ENCODE assay signal across 8 mouse cellular contexts in the genomic region with DNA sequence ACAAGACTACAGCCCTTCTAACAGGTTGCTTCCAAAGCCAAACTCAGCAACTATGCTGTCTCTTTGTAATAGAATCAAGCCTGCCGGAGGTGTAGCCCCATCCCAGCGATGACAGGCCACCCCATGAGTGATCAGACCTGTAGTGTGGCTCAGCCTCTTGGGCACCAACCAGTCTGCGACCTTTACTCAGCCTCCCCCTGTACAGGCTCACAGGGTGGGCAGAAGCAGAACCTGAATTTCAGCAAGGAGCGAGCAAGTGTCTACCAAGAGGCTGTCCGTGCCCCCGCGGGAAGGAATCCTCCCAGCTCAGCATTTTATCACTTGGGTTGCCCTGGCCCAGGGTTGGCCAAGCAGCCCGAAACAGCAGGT.
DNase-seq lines count a peak whose midpoint lies in the region; ATAC-seq lines count a peak whose summit lies in the region.

No protein-coding gene starts in this region.

- ATAC-seq in kidney, embryonic 15.5 days (replicated peaks; ENCODE audit: low FRiP score) = peak; percentile 59; the same call in 1 of the 2 replicates
- ATAC-seq in embryonic facial prominence, embryonic 13.5 days (ENCODE audit: insufficient number of reproducible peaks, insufficient read depth, low FRiP score, low TSS enrichment, low read depth) = no peak
- ATAC-seq in hindbrain, embryonic 16.5 days = peak; percentile 43; the same call in 1 of the 2 replicates
- no peak for ATAC-seq in midbrain, embryonic 14.5 days (ENCODE audit: low FRiP score, low TSS enrichment)

- no peaks in the 10 kb centered on the region for H3K9me3 ChIP-seq in kidney, embryonic 15.5 days (replicated peaks)
- H3K9me3 ChIP-seq in embryonic facial prominence, embryonic 13.5 days = no peaks in the 10 kb centered on the region
- no peaks in the 10 kb centered on the region for H3K9me3 ChIP-seq in hindbrain, embryonic 16.5 days (ENCODE audit: control insufficient read depth, low read length)
- no peaks in the 10 kb centered on the region for H3K9me3 ChIP-seq in midbrain, embryonic 14.5 days (ENCODE audit: control insufficient read depth, low read length)

- DNase-seq in kidney, postnatal 10 days = no peak
- no peak for DNase-seq in midbrain, embryonic 14.5 days
- no peak for DNase-seq in B cell, adult 2 months
- no peak for DNase-seq in Muller cell, postnatal 12 days (ENCODE audit: inconsistent ontology term)
- DNase-seq in left cerebral cortex, postnatal 14 days (ENCODE audit: low spot score in 2 of 2) = no peak

- H3K36me3 ChIP-seq in kidney, embryonic 15.5 days = no peaks in the 10 kb centered on the region
- H3K36me3 ChIP-seq in embryonic facial prominence, embryonic 13.5 days = no peaks in the 10 kb centered on the region
- H3K36me3 ChIP-seq in hindbrain, embryonic 16.5 days (ENCODE audit: control insufficient read depth, insufficient read depth, low read length) = no peaks in the 10 kb centered on the region
- H3K36me3 ChIP-seq in midbrain, embryonic 14.5 days (ENCODE audit: control insufficient read depth, insufficient read depth, low read length) = no peaks in the 10 kb centered on the region

- no peak overlapping the region for H3K27ac ChIP-seq in kidney, embryonic 15.5 days
- H3K27ac ChIP-seq in embryonic facial prominence, embryonic 13.5 days = no peak overlapping the region
- H3K27ac ChIP-seq in hindbrain, embryonic 16.5 days (ENCODE audit: low read depth, low read length) = no peak overlapping the region
- H3K27ac ChIP-seq in midbrain, embryonic 14.5 days (replicated peaks; ENCODE audit: low read depth, low read length) = no peak overlapping the region

- peak overlapping the region; percentile 37 for H3K9ac ChIP-seq in kidney, embryonic 15.5 days
- peak overlapping the region; percentile 70 for H3K9ac ChIP-seq in embryonic facial prominence, embryonic 13.5 days
- H3K9ac ChIP-seq in hindbrain, embryonic 16.5 days (ENCODE audit: low read depth, low read length) = peak overlapping the region; percentile 69
- peak overlapping the region; percentile 65 for H3K9ac ChIP-seq in midbrain, embryonic 14.5 days (replicated peaks; ENCODE audit: low read length)

- peak overlapping the region; percentile 45 for H3K4me3 ChIP-seq in kidney, embryonic 15.5 days (replicated peaks)
- H3K4me3 ChIP-seq in embryonic facial prominence, embryonic 13.5 days = peak overlapping the region; percentile 52
- peak overlapping the region; percentile 51 for H3K4me3 ChIP-seq in hindbrain, embryonic 16.5 days (ENCODE audit: low read length)
- H3K4me3 ChIP-seq in midbrain, embryonic 14.5 days (replicated peaks; ENCODE audit: low read depth, low read length) = peak overlapping the region; percentile 45

- peaks cover 15% of the 10 kb centered on the region for H3K4me1 ChIP-seq in kidney, embryonic 15.5 days
- H3K4me1 ChIP-seq in embryonic facial prominence, embryonic 13.5 days = peaks cover 12% of the 10 kb centered on the region
- peaks cover 8% of the 10 kb centered on the region for H3K4me1 ChIP-seq in hindbrain, embryonic 16.5 days (ENCODE audit: control insufficient read depth, insufficient read depth, low read depth, low read length)
- peaks cover 6% of the 10 kb centered on the region for H3K4me1 ChIP-seq in midbrain, embryonic 14.5 days (ENCODE audit: control insufficient read depth, insufficient read depth, low read length)

- peaks cover 17% of the 10 kb centered on the region for H3K27me3 ChIP-seq in kidney, embryonic 15.5 days
- peaks cover 35% of the 10 kb centered on the region for H3K27me3 ChIP-seq in embryonic facial prominence, embryonic 13.5 days
- no peaks in the 10 kb centered on the region; the same call in 1 of the 2 replicates for H3K27me3 ChIP-seq in hindbrain, embryonic 16.5 days (replicated peaks; ENCODE audit: control insufficient read depth, insufficient read depth, low read length)
- H3K27me3 ChIP-seq in midbrain, embryonic 14.5 days (ENCODE audit: control insufficient read depth, insufficient read depth, low read length) = peaks cover 5% of the 10 kb centered on the region; the same call in 1 of the 2 replicates

- H3K4me2 ChIP-seq in kidney, embryonic 15.5 days = peak overlapping the region; percentile 84
- H3K4me2 ChIP-seq in embryonic facial prominence, embryonic 13.5 days = peak overlapping the region; percentile 96
- H3K4me2 ChIP-seq in hindbrain, embryonic 16.5 days (ENCODE audit: low read length) = peak overlapping the region; percentile 90
- peak overlapping the region; percentile 88 for H3K4me2 ChIP-seq in midbrain, embryonic 14.5 days (ENCODE audit: low read length)

- 34% methylated on average over 8 of the region's 8 CpGs for WGBS in kidney, embryonic 15.5 days
- 38% methylated on average over 8 of the region's 8 CpGs for WGBS in embryonic facial prominence, embryonic 13.5 days
- 45% methylated on average over 8 of the region's 8 CpGs for WGBS in hindbrain, embryonic 16.5 days
- 35% methylated on average over 8 of the region's 8 CpGs for WGBS in midbrain, embryonic 14.5 days

- intact Hi-C loops in left cerebral cortex, postnatal 14 days (cut with DNase I) = no loop called here

Comparison
In these comparisons a context has a peak if more than half of its experiments do, and no peak if none do; other contexts are left out.
1. ATAC-seq: peak in kidney, embryonic 15.5 days (single experiment) and hindbrain, embryonic 16.5 days (single experiment); none in embryonic facial prominence, embryonic 13.5 days (single experiment) and midbrain, embryonic 14.5 days (single experiment).
2. Peak in every context shown above with its lines, with median percentiles within 50 percentile points of each other: H3K4me2 ChIP-seq, H3K4me3 ChIP-seq and H3K9ac ChIP-seq.